Mouse (Mus musculus): ENCODE data around the gene Ice2.

- TF ChIP-seq CTCF (IDR thresholded peaks at IDR 0.05; ENCODE audit: low read depth, low read length) (no peak), GATA1 (IDR thresholded peaks at IDR 0.05; ENCODE audit: borderline replicate concordance, low read length) (no peak)
These were observed 7.0 kb downstream of the Ice2 start for GRCm38 (mm10) chr9:69404671-69405070.
